Mouse (Mus musculus): ENCODE measurements around the gene Atrnl1. TPM values are rescaled to one million over a fixed set of nuclear protein-coding genes. Genes with fewer than 3 reads are reported as not detected.

The Atrnl1 gene
- total and polyA plus RNA-seq, 2 experiments from 2014 or later, result 5.4 to 60.5 TPM

GRCm38 (mm10) chr19:58145521-58145920, 534.7 kb downstream of the Atrnl1 start:
- 48% methylated on average over 9 of the region's 9 CpGs for WGBS
- DNase-seq (ENCODE audit: low spot score), result peak; percentile 52
- Histone ChIP-seq H3K4me3 (ENCODE audit: low read depth, low read length) (no peak overlapping the region), H3K4me2 (ENCODE audit: low read depth, low read length, poor library complexity, severe bottlenecking) (no peak overlapping the region), H3K9ac (replicated peaks; ENCODE audit: low read length, poor library complexity, severe bottlenecking) (no peak overlapping the region), H3K36me3 (ENCODE audit: insufficient read depth, low read length) (no peaks in the 10 kb centered on the region), H3K4me1 (ENCODE audit: insufficient read depth, low read length) (no peaks in the 10 kb centered on the region), H3K9me3 (ENCODE audit: low read length) (no peaks in the 10 kb centered on the region), H3K27me3 (ENCODE audit: insufficient read depth, low read length) (no peaks in the 10 kb centered on the region), H3K27ac (ENCODE audit: low read depth, low read length) (no peak overlapping the region)
- peak; percentile 56; the same call in 1 of the 2 replicates for ATAC-seq (ENCODE audit: low FRiP score)
- no peak for TF ChIP-seq CTCF (IDR thresholded peaks at IDR 0.05)

- DNase-seq (ENCODE audit: low spot score) (no peak), ATAC-seq (ENCODE audit: low FRiP score) (no peak)
- no peak overlapping the region for H3K4me2 ChIP-seq (ENCODE audit: low read depth, low read length, poor library complexity, severe bottlenecking)
- no peak for TF ChIP-seq CTCF (IDR thresholded peaks at IDR 0.05)
- H3K9ac ChIP-seq (replicated peaks; ENCODE audit: low read length, poor library complexity, severe bottlenecking), result no peak overlapping the region
- no peaks in the 10 kb centered on the region for H3K27me3 ChIP-seq (ENCODE audit: insufficient read depth, low read length)
- no peaks in the 10 kb centered on the region for H3K9me3 ChIP-seq (ENCODE audit: low read length)
- H3K4me1 ChIP-seq (ENCODE audit: insufficient read depth, low read length), result no peaks in the 10 kb centered on the region
- no peak overlapping the region for H3K4me3 ChIP-seq (ENCODE audit: low read depth, low read length)
- no peaks in the 10 kb centered on the region for H3K36me3 ChIP-seq (ENCODE audit: insufficient read depth, low read length)
- no peak overlapping the region for H3K27ac ChIP-seq (ENCODE audit: low read depth, low read length)
- whole genome bisulfite sequencing, result 88% methylated on average over 7 of the region's 7 CpGs
These were observed 540.4 kb downstream of the Atrnl1 start for GRCm38 (mm10) chr19:58151257-58151656.

- H3K36me3 ChIP-seq (ENCODE audit: insufficient read depth, low read length), result no peaks in the 10 kb centered on the region
- TF ChIP-seq CTCF (IDR thresholded peaks at IDR 0.05), result no peak
- DNase-seq (ENCODE audit: low spot score), result no peak
- H3K27ac ChIP-seq (ENCODE audit: low read depth, low read length), result no peak overlapping the region
- no peak overlapping the region for H3K4me3 ChIP-seq (ENCODE audit: low read depth, low read length)
- H3K4me2 ChIP-seq (ENCODE audit: low read depth, low read length, poor library complexity, severe bottlenecking), result no peak overlapping the region
- H3K9ac ChIP-seq (replicated peaks; ENCODE audit: low read length, poor library complexity, severe bottlenecking), result no peak overlapping the region
- H3K9me3 ChIP-seq (ENCODE audit: low read length), result no peaks in the 10 kb centered on the region
- no peaks in the 10 kb centered on the region for H3K27me3 ChIP-seq (ENCODE audit: insufficient read depth, low read length)
- 65% methylated on average over 9 of the region's 9 CpGs for WGBS
- H3K4me1 ChIP-seq (ENCODE audit: insufficient read depth, low read length), result peaks cover 5% of the 10 kb centered on the region; the same call in 1 of the 2 replicates
- ATAC-seq (ENCODE audit: low FRiP score), result no peak
These were observed 550.7 kb downstream of the Atrnl1 start for GRCm38 (mm10) chr19:58161569-58161968.

- Histone ChIP-seq H3K9ac (replicated peaks; ENCODE audit: low read length, poor library complexity, severe bottlenecking) (no peak overlapping the region), H3K27me3 (ENCODE audit: insufficient read depth, low read length) (no peaks in the 10 kb centered on the region), H3K36me3 (ENCODE audit: insufficient read depth, low read length) (no peaks in the 10 kb centered on the region), H3K9me3 (ENCODE audit: low read length) (no peaks in the 10 kb centered on the region), H3K27ac (ENCODE audit: low read depth, low read length) (no peak overlapping the region), H3K4me2 (ENCODE audit: low read depth, low read length, poor library complexity, severe bottlenecking) (0 out of 2 replicates have a peak overlapping the region, but pooled peaks have one; percentile 3), H3K4me3 (ENCODE audit: low read depth, low read length) (no peak overlapping the region), H3K4me1 (ENCODE audit: insufficient read depth, low read length) (peaks cover 5% of the 10 kb centered on the region; the same call in 1 of the 2 replicates)
- DNase-seq (ENCODE audit: low spot score) (peak; percentile 27), ATAC-seq (ENCODE audit: low FRiP score) (no peak)
- 65% methylated on average over 7 of the region's 7 CpGs for WGBS
- no peak for TF ChIP-seq CTCF (IDR thresholded peaks at IDR 0.05)
These were observed 554.2 kb downstream of the Atrnl1 start for GRCm38 (mm10) chr19:58164896-58165634.

- H3K4me1 ChIP-seq (ENCODE audit: insufficient read depth, low read length), result peaks cover 5% of the 10 kb centered on the region; the same call in 1 of the 2 replicates
- H3K4me2 ChIP-seq (ENCODE audit: low read depth, low read length, poor library complexity, severe bottlenecking), result 0 out of 2 replicates have a peak overlapping the region, but pooled peaks have one; percentile 3
- no peak overlapping the region for H3K4me3 ChIP-seq (ENCODE audit: low read depth, low read length)
- TF ChIP-seq CTCF (IDR thresholded peaks at IDR 0.05), result no peak
- ATAC-seq (ENCODE audit: low FRiP score) (no peak), DNase-seq (ENCODE audit: low spot score) (no peak)
- H3K36me3 ChIP-seq (ENCODE audit: insufficient read depth, low read length), result no peaks in the 10 kb centered on the region
- WGBS, result 19% methylated on average over 9 of the region's 9 CpGs
- no peaks in the 10 kb centered on the region for H3K27me3 ChIP-seq (ENCODE audit: insufficient read depth, low read length)
- no peak overlapping the region for H3K27ac ChIP-seq (ENCODE audit: low read depth, low read length)
- H3K9me3 ChIP-seq (ENCODE audit: low read length), result no peaks in the 10 kb centered on the region
- H3K9ac ChIP-seq (replicated peaks; ENCODE audit: low read length, poor library complexity, severe bottlenecking), result no peak overlapping the region
These were observed 554.8 kb downstream of the Atrnl1 start for GRCm38 (mm10) chr19:58165635-58166015.

GRCm38 (mm10) chr19:58166147-58166546, 555.3 kb downstream of the Atrnl1 start:
- Histone ChIP-seq H3K4me3 (ENCODE audit: low read depth, low read length) (no peak overlapping the region), H3K9ac (replicated peaks; ENCODE audit: low read length, poor library complexity, severe bottlenecking) (no peak overlapping the region), H3K9me3 (ENCODE audit: low read length) (no peaks in the 10 kb centered on the region), H3K27ac (ENCODE audit: low read depth, low read length) (no peak overlapping the region), H3K36me3 (ENCODE audit: insufficient read depth, low read length) (no peaks in the 10 kb centered on the region), H3K4me2 (ENCODE audit: low read depth, low read length, poor library complexity, severe bottlenecking) (no peak overlapping the region), H3K4me1 (ENCODE audit: insufficient read depth, low read length) (peaks cover 5% of the 10 kb centered on the region; the same call in 1 of the 2 replicates), H3K27me3 (ENCODE audit: insufficient read depth, low read length) (no peaks in the 10 kb centered on the region)
- ATAC-seq (ENCODE audit: low FRiP score), result peak; percentile 16; the same call in 1 of the 2 replicates
- DNase-seq (ENCODE audit: low spot score), result no peak
- 34% methylated on average over 6 of the region's 6 CpGs for WGBS
- TF ChIP-seq CTCF (IDR thresholded peaks at IDR 0.05), result no peak
